Mouse (Mus musculus) hindbrain, embryonic 11.5 days (tissue): ENCODE data around the gene Hk1. TPM values are rescaled to one million over a fixed set of nuclear protein-coding genes. Genes with fewer than 3 reads are reported as not detected.

ENCODE experiments used
- ATAC-seq: fragments of 200-750 bp; cut with Nextera tagmentation; 2 replicates; pipeline ENCODE4 v1.8.0; 2017; ENCODE audit warnings: mild to moderate bottlenecking, moderate TSS enrichment, moderate library complexity; ENCODE audit not compliant: low FRiP score
- DNase-seq: peaks from one replicate; pipeline ENCODE4 v3.0.0-alpha.2; 2015; ENCODE audit warnings: low spot score
- H3K27ac ChIP-seq: fragments of 300-500 bp; sonication (generic); 2 replicates; pipeline ENCODE4 v1.5.1; 2014; ENCODE audit warnings: mild to moderate bottlenecking, low read depth, low read length
- H3K27me3 ChIP-seq: fragments of 300-500 bp; sonication (generic); 2 replicates; pipeline ENCODE4 v1.6.1; 2014; ENCODE audit warnings: mild to moderate bottlenecking, low read length, moderate library complexity, mixed read lengths; ENCODE audit not compliant: control insufficient read depth, insufficient read depth
- H3K36me3 ChIP-seq: fragments of 300-500 bp; sonication (generic); 2 replicates; pipeline ENCODE4 v1.6.1; 2014; ENCODE audit warnings: mild to moderate bottlenecking, low read length, moderate library complexity, mixed read lengths; ENCODE audit not compliant: control insufficient read depth, insufficient read depth
- H3K4me1 ChIP-seq: fragments of 300-500 bp; sonication (generic); replicated peaks from 2 replicates; pipeline ENCODE4 v1.6.1; 2014; ENCODE audit warnings: low read length, mixed read lengths; ENCODE audit not compliant: control insufficient read depth, insufficient read depth
- H3K4me2 ChIP-seq: fragments of 300-500 bp; sonication (generic); replicated peaks from 2 replicates; pipeline ENCODE4 v1.6.1; 2014; ENCODE audit warnings: mild to moderate bottlenecking, low read depth, low read length
- H3K4me3 ChIP-seq: fragments of 300-500 bp; sonication (generic); 2 replicates; pipeline ENCODE4 v1.5.1; 2014; ENCODE audit warnings: low read depth, low read length
- H3K9ac ChIP-seq: fragments of 300-500 bp; sonication (generic); 2 replicates; pipeline ENCODE4 v1.6.1; 2014; ENCODE audit warnings: low read depth, low read length
- H3K9me3 ChIP-seq: fragments of 300-500 bp; sonication (generic); 2 replicates; pipeline ENCODE4 v1.6.1; 2016; ENCODE audit warnings: low read length; ENCODE audit not compliant: control insufficient read depth
- WGBS: fragments of 180-500 bp; shearing (Covaris S2); extraction: QIAGEN DNeasy Blood & Tissue Kit; methylation state at CpG from one replicate; pipeline ENCODE4 v1.1.7; 2014; 5-methylcytosine and 5-hydroxymethylcytosine counted together
- polyA plus RNA-seq: library from polyadenylated mRNA; unstranded; fragments of >200 nt; fragmentation: Nextera tagmentation; extraction: Ambion mirVana; gene quantifications from 2 replicates; pipeline ENCODE4 v1.2.1, GENCODE M21; 2014

Hk1 gene
- polyA plus RNA-seq, 1 experiment from 2014 or later: 18.2 TPM

DNA sequence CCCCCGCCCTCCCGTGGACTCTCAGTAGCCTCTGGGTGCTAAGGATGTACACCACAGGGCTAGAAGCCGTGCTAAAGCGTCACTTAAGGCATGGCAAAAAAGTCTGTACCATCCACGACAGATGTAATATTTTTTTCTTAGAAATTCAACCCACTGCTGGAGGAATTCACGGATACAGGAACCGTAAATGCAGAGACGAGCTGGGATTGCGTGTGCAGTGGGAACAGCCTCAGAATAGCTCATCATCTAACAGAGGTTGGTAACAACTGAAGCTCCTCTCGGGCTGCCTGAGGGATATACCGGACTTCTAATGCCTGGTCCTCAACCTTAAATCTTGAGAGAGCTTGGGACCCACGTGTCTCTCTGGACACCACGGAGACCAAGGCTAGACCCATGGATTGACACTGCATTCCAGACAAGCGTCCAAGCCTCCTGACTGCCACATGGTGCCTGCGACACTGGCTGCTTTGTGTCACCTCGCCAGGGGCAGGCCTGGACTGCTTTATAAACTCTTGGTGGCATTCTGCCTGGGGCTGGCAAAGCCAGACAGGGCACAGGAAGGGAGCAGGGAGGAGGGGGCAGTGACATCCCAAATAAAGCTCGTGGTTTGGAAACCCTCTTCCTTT is 23.5 kb downstream of the Hk1 start:
- Histone ChIP-seq H3K4me1 (no peaks in the 10 kb centered on the region), H3K9me3 (no peaks in the 10 kb centered on the region), H3K36me3 (no peaks in the 10 kb centered on the region), H3K27me3 (no peaks in the 10 kb centered on the region), H3K4me3 (no peak overlapping the region), H3K9ac (no peak overlapping the region), H3K27ac (no peak overlapping the region), H3K4me2 (no peak overlapping the region)
- ATAC-seq (no peak), DNase-seq (no peak)
- 84% methylated on average over 17 of the region's 17 CpGs for WGBS

DNA sequence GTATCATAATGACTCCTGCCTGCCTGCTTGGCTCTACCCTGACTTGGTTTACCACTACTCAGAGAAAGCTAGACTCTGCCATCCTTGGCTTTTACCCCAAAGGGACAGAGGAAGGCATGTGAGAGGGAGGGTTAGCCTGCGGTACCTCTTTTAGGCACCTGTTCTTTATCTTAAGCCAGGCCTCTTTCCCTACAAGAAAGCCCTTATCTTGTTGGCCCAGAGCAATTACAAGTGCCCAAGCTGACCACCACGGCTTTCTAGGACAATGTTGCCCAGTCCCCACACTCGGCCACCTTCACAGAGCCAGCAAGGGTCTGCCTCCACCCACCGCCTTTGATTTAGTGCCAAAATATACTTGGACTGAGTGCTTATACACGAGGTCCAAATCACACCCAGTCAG is 34.6 kb downstream of the Hk1 start:
- DNase-seq (no peak), ATAC-seq (no peak)
- Histone ChIP-seq H3K27me3 (no peaks in the 10 kb centered on the region), H3K4me2 (no peak overlapping the region), H3K9me3 (no peaks in the 10 kb centered on the region), H3K27ac (no peak overlapping the region), H3K4me3 (no peak overlapping the region), H3K9ac (no peak overlapping the region), H3K4me1 (no peaks in the 10 kb centered on the region), H3K36me3 (no peaks in the 10 kb centered on the region)
- 84% methylated on average over 5 of the region's 5 CpGs for WGBS

DNA sequence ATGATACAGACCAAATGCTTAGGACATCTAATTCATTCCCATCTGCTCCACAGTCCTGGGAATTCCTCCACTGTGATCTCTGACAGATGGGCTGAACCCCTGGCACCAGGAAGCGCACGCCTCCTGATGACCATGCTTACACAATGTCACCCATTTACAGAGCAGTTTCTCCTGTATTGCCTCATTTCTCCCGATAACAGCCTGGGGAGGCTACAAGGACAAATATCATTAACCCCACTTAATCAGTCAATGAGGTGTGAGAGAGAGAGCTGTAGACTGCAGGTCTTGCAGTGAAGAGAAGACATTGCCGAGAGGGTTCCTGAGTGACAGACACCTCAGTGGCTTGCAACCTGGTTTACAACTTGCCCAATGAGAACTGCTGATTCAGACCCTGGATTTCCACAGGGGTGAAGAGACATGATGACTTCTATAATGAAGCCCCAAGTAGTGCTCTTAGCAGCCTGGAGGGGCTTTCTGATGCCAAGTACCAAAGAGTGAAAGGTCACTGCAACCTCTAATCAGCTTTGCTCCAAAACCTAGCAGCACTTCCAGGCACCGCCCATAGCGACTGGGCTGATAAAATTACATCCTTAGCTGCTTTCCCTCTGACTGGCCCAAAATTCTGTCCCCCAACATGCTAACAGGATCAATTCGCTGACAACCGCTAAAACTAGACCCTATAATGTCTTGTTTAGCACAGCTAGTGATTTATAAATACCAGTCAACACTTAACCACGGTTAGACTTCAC is 35.5 kb downstream of the Hk1 start:
- Histone ChIP-seq H3K4me2 (no peak overlapping the region), H3K4me1 (no peaks in the 10 kb centered on the region), H3K9me3 (no peaks in the 10 kb centered on the region), H3K9ac (no peak overlapping the region), H3K36me3 (no peaks in the 10 kb centered on the region), H3K4me3 (no peak overlapping the region), H3K27me3 (no peaks in the 10 kb centered on the region), H3K27ac (no peak overlapping the region)
- DNase-seq: no peak
- ATAC-seq: no peak
- WGBS: 85% methylated on average over 9 of the region's 9 CpGs

DNA sequence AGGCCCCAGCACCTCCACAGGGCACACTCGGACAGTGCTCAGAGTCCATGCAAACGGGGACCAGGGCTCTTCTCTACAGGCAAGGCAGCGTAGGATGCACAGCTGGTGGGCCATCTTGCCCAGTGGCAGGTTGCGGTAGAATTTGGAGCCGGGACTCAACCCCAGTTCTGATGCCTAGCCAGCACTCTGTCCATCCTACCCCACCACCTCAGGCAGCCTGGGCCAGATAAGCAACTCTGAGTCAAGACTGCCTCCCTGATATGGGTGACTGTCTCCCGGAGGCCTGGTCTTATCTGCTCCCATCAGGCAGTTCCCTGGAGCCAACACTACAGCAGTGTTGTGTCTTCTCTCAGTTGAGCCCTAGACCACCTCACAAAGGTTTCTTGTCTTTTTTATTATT is 37.2 kb downstream of the Hk1 start:
- H3K27ac ChIP-seq: no peak overlapping the region
- no peak overlapping the region for H3K4me3 ChIP-seq
- H3K4me1 ChIP-seq: no peaks in the 10 kb centered on the region; the same call in 1 of the 2 replicates
- DNase-seq: no peak
- H3K36me3 ChIP-seq: no peaks in the 10 kb centered on the region
- no peaks in the 10 kb centered on the region for H3K9me3 ChIP-seq
- no peak for ATAC-seq
- no peak overlapping the region for H3K9ac ChIP-seq
- no peak overlapping the region for H3K4me2 ChIP-seq
- H3K27me3 ChIP-seq: no peaks in the 10 kb centered on the region; the same call in 1 of the 2 replicates
- WGBS: 85% methylated on average over 6 of the region's 6 CpGs

DNA sequence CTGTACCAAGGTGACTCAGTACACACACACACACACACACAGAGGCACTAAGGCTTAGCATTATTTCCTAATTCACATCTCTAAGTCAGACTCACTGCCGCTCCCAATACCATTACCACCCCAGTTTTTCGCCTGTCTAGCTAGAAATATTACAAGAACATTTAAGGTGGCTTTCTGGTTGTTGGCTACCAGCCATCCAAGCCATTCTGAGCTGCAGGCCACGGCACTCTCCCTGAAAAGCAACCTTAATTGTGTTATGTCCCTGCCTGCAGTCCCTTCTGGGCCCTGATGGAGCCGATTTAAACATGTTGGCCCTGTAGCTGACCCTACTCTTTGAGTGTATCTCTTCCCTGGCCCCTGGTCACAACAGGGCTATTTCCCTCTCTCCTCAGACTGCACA is 37.8 kb downstream of the Hk1 start:
- Histone ChIP-seq H3K9me3 (no peaks in the 10 kb centered on the region), H3K36me3 (no peaks in the 10 kb centered on the region), H3K9ac (no peak overlapping the region), H3K27me3 (no peaks in the 10 kb centered on the region; the same call in 1 of the 2 replicates), H3K4me3 (no peak overlapping the region), H3K4me1 (no peaks in the 10 kb centered on the region; the same call in 1 of the 2 replicates), H3K27ac (no peak overlapping the region), H3K4me2 (no peak overlapping the region)
- WGBS: 89% methylated on average over 4 of the region's 4 CpGs
- DNase-seq (no peak), ATAC-seq (no peak)

DNA sequence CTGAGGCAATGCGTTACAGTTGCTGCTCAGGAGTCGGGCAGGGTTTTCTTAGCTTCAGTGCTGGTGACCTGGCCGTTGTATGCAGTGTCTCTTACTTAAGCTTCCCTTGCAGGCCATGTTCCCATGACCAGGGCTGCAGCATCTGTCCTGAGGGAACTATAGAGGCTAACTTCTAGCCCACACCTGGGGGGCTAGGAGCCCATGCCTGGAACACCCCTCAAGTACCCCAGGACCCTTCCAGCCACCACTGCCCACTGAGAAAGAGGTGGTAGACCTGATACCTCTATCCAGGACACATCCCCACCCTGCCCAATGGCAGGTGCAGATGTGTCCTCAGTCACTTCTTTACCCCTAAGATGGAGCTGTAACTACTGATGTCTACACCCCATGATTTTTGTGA is 38.7 kb downstream of the Hk1 start:
- no peak overlapping the region for H3K27ac ChIP-seq
- no peaks in the 10 kb centered on the region; the same call in 1 of the 2 replicates for H3K4me1 ChIP-seq
- H3K36me3 ChIP-seq: no peaks in the 10 kb centered on the region
- peak overlapping the region; percentile 61 for H3K9ac ChIP-seq
- peak overlapping the region; percentile 50 for H3K4me3 ChIP-seq
- 23% methylated on average over 3 of the region's 3 CpGs for WGBS
- ATAC-seq (no peak), DNase-seq (no peak)
- no peaks in the 10 kb centered on the region for H3K9me3 ChIP-seq
- H3K4me2 ChIP-seq: peak overlapping the region; percentile 83
- no peaks in the 10 kb centered on the region; the same call in 1 of the 2 replicates for H3K27me3 ChIP-seq

DNA sequence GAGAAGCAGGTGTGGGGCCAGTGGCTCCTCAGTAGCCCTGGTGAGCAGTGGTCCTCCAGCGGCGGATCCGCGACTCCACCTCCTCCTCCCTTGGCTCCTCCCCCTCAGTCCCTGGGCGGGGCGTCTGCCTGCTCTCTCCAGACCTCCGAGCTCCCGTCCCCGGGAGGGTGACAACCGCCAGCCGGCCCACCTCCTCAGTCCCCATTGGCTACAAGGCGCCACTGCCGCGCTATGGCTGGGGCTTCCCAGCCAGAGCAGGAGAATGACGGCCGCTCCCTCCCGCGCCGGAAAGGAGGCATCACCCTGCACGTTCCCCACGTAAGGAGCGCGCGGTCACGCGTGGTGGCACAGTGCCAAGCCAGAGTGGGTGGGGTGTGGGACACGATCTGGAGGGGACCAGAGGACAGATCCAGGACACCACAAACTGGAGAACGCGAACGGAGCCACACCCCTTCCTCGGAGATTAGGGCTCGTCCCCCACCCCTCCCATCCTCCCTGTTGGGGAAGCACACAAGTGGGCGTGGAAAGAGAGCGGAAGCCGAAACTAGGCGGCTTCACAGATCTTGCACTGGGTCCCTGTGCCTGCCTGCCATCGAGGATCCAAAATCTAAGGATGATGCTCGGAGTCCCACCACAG is 39.5 kb downstream of the Hk1 start:
- peak overlapping the region; percentile 50 for H3K4me3 ChIP-seq
- no peaks in the 10 kb centered on the region; the same call in 1 of the 2 replicates for H3K27me3 ChIP-seq
- peak; percentile 98 for ATAC-seq
- H3K9me3 ChIP-seq: no peaks in the 10 kb centered on the region
- under 1% methylated on average over 38 of the region's 38 CpGs for WGBS
- no peaks in the 10 kb centered on the region; the same call in 1 of the 2 replicates for H3K4me1 ChIP-seq
- H3K27ac ChIP-seq: peak overlapping the region; percentile 84
- no peaks in the 10 kb centered on the region for H3K36me3 ChIP-seq
- peak overlapping the region; percentile 83 for H3K4me2 ChIP-seq
- DNase-seq: peak; percentile 96
- peak overlapping the region; percentile 61 for H3K9ac ChIP-seq

DNA sequence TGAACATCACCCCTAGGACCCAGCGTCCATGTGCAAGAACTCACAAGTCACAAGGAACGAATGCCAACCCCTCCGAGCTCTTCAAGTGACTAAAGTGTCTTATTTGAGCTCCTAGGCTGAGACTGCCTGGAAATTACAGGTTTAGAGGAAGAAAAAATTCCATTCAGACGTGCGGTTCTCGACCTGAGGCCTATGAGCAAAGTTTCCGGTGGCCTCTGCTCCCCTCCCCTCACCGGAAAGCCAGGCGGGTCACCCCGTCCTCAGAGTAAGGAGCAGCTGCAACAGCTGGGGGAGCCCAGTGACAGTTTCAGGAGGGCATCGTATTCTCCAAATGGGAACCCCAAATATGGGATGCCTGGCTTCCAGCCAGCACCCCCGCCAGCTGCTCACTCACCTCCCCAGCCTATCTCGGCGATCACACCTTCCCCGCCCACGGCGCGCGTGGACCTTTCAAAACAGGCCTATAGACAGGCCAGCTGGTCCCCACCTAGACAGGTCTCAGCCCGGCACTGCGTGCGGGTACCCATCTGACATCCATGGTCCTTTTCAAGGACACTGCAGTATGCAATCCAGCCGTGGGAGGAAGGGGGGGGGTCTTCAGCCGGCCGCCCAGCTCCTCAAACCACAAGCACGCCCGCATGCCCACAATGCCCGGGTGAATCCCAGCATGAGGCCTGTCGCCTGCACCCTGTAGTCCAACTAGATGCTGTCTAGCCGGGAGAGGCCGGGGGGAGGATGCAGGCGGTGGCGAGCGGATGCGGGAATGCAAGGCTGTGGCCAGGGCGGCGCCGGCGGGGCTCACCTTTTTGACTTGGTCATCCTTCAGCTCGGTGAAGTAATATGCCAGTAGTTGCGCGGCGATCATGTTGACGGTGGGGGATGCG is 40.3 kb downstream of the Hk1 start:
- DNase-seq (peak; percentile 28), ATAC-seq (peak; percentile 73)
- peak overlapping the region; percentile 84 for H3K27ac ChIP-seq
- H3K9ac ChIP-seq: peak overlapping the region; percentile 59
- H3K36me3 ChIP-seq: no peaks in the 10 kb centered on the region
- peak overlapping the region; percentile 83 for H3K4me2 ChIP-seq
- H3K27me3 ChIP-seq: no peaks in the 10 kb centered on the region; the same call in 1 of the 2 replicates
- peak overlapping the region; percentile 50 for H3K4me3 ChIP-seq
- 5% methylated on average over 44 of the region's 45 CpGs for WGBS
- H3K4me1 ChIP-seq: no peaks in the 10 kb centered on the region; the same call in 1 of the 2 replicates
- H3K9me3 ChIP-seq: no peaks in the 10 kb centered on the region
